Mouse (Mus musculus): ENCODE results near the gene Nell1.
"Not testable (repeated sequence)": the region's sequence is repeated elsewhere in the genome, so short reads cannot be mapped to it uniquely, and the experiment has no call there.

Nell1 gene

DNA sequence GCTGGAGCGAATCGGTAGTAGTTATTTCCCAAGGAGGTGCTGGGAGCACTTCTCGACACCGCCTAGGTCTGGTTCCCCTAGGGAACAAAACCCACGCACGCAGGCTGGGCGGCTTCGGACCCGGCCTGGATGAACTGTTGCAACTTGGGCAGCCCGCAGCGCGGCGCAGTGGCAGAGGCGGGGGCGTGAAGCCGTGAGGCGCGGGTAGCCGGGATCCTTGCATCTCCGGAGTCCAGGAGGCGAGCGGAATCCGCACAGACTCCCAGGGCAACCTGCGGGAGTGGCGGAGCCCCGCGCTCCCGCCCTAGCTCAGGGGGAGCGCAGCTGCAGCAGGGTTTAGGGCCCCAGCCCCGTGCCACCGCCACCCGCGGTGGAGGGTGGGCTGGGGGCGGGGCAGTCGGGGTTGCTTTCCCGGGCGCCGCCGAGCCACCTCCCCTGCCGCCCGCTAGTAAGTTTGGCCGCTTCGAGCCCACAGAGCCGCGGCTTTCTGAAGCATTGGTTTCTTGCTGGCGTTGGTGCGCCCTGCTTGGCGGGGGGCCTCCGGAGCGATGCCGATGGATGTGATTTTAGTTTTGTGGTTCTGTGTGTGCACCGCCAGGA is at the start of gene Nell1:
Gene Nell1, plus strand, starts transcription at position 24 of the 600 bp plus-strand sequence.
- DNase-seq (ENCODE audit: extremely low spot score, low read depth, low spot score) = no peak

DNA sequence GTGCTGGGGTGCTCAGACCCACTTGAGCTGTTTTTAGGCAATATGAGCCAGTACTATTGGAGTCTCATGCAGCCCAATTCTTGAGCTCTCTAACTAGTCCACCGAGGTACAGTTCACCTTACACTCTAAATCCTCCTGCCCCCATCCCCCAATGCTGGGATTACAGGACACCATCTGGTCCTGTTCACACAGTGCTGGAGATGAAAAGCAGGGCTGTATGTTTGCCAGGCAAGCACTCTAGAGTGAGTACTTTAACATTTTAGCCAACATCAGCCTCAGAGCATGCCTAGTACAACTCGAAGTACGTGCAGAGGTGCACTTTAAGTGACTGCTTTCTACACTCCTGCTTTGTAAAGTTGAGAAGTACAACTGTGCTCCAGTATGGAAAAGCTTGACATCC is 46.1 kb upstream of the Nell1 start:
- DNase-seq (ENCODE audit: extremely low spot score, low read depth, low spot score) = no peak

DNA sequence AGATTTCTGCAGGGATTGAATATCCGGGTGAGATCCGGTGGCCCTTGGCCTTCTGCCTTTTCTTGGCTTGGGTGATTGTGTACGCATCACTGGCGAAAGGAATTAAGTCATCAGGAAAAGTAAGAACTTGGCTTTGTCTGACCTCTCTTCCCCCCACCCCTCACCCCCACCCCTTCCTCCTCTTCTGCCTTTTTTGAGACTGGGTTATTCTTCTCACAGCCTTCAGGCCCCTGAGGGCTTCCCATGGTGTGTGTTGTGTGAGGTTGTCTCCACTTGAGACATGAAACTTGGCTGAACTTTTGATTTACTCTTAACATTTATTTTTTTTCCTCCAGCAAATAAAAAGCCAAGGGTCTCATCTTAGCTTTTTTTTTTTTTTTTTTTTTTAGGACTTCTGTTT is 44.7 kb upstream of the Nell1 start:
- DNase-seq (ENCODE audit: extremely low spot score, low read depth, low spot score) = no peak

DNA sequence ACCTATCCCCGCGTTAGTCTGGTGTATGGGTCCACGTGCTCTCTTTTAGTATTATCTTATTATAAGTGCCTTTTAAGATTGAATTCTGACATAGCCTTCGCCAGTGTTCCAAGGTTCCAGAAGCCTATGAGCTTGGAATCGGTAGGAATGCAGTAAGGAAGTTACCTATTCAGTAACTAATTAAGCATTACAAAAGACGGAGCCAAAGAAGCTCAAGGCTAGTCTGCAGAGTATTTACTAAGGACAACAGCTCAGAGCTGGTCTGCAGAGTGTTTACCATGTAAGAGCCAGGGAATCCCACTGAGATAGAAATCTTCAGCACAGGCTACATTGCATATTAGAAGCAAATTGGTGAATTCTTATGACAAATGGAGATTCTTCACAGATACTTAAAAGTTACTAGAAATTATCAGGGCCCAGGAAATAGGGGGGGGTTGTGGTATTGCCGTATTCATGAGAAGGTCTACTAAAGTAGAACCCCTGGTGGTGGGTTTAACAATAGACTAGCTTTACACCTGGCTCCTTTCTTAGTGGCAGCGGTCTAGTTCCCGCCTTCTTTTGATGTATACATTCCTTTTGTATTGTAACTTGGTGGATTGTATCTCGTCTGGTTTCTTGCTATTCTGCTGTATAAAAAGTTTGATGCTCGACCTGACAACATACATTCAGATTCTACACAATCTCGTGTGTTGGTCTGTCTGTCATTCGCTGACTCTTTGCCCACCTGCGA is 41.1 kb upstream of the Nell1 start:
- not testable (repeated sequence) for DNase-seq (ENCODE audit: extremely low spot score, low read depth, low spot score)

DNA sequence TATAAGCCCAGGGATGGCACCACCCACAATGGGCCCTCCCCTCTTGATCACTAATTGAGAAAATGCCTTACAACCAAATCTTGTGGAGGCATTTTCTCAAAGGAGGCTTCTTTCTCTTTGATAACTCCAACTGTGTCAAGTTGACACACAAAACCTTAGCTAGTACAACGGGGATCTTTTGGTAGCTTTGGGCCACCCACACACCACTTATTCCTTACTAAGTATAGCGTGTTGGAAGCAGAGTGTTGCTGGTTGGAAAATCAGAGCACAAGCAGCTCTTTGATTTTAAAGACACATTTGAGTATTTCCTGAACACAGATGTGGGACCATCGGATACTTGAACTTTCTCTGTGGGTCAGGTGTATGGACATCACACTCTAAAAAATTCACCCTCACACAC is 37.8 kb upstream of the Nell1 start:
- DNase-seq (ENCODE audit: extremely low spot score, low read depth, low spot score) = no peak

DNA sequence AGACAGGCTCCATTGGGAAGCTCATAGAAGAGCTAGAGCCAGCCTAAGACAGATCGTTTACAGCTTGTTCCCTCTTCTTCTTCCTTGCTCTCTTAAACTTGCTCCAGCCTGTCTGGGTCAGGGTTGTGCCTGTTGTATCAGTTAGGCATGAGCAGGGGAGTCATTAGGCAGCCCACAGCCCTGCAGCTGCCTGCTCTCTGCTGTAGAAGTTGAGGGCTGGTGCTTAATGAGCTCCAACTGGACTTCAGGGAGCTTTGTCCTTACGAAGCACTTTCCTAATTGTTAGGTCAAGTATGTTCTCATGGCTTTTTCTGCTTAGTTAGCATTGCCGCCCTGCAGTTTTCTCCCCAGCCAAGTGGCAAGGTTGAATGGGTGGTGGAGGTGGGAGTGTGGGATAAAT is 32.6 kb upstream of the Nell1 start:
- DNase-seq (ENCODE audit: extremely low spot score, low read depth, low spot score) = no peak

DNA sequence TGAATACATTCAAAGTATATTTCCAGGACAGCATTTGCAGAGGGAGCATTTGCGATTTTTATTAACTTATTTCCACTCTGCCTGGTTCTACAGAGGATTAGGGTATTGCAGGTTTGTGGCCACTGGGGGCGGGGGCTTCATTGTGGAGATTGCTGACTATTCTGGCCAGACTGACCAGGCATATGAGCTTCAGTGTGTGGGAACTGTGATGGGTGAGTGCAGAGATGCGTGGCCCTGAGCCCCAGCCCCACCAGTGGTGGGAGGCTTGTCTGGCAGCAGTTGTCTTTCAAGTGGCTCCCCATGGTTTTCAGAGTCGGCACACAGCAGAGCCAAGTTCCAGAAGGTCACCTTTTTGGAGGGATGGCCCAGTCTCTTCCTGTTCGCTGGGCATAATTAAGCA is 32.2 kb upstream of the Nell1 start:
- no peak for DNase-seq (ENCODE audit: extremely low spot score, low read depth, low spot score)

DNA sequence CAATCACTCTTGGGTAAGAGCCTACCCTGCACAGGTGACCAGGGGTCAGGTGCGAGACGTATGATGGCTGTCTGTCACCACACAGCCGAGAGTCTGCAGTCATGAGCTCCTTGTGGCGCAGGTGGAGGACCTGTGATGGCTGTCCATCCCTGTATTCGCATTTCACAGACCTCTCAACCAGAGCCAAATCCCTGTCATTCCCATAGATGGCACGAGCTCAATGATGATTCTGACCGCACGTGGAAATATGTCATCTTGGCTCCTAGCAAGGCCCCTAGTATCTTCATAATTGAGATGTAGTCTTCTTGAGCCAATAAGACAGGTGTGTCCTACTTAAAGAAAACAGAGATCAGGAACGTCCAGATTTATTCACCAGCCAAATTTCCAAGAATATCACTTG is 28.0 kb upstream of the Nell1 start:
- no peak for DNase-seq (ENCODE audit: extremely low spot score, low read depth, low spot score)

DNA sequence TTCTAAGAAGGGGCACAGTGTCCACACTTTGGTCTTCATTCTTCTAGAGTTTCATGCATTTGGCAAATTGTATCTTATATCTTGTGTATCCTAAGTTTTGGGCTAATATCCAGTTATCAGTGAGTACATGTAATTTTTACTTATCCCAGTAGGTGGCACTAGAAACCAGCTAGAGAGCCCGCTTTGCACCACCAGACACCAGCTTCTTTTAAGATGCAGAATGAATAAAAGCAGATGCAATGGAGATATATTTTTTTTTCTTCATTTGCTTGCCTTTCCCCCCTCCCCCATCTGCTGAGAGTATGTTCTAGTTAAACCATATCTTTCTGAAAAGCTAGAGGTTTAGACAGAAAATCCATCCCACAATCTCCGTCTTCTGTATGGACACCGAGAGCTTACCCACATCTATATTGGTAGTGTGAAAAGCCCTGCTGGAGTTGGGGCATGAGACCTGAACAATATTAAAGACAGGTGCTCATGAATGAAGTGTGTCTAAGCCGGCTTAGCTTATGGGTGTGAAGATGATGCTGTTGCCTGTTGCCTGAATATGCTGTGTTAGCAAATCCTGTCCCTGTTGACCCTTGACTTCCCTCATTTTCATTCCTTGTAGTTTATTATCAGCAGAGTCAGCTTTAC is 21.0 kb upstream of the Nell1 start:
- no peak for DNase-seq (ENCODE audit: extremely low spot score, low read depth, low spot score)

DNA sequence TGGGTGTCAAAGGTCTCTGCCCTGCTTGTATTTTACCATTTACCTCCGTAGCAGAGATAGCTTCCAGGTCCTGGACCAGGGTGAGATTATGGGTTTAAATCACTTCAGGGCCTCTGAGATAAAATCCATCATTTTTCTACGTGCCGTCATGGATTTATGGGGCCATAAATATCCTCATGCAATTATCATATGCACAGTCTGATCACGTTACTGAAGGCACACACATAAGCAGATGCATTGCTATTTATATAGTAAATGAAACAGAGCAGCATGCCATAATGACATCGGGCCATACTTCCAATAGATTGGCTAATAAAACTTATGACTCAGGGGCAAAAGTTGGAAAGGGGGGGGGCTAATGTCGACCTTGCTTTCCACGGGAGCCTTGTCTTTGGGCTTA is 19.8 kb upstream of the Nell1 start:
- DNase-seq (ENCODE audit: extremely low spot score, low read depth, low spot score) = no peak

DNA sequence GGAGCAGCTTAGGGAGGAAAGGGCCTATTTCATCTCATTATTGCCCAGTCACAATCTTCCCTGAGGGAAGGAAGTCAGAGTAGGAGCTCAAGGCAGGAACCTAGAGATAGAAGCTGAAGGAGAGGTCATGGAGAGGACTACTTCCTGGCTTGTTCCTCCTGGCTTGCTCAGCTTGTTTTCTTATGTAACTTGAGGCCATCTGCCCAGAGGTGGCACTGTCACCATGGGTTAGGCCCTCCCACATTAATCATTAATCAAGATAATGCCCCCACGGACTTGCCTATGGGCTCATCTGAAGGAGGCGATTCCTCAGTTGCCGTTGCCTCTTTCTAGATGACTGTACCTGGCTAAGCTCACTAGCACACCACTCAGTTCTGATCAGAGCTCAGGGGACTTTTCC is 17.5 kb upstream of the Nell1 start:
- no peak for DNase-seq (ENCODE audit: extremely low spot score, low read depth, low spot score)

DNA sequence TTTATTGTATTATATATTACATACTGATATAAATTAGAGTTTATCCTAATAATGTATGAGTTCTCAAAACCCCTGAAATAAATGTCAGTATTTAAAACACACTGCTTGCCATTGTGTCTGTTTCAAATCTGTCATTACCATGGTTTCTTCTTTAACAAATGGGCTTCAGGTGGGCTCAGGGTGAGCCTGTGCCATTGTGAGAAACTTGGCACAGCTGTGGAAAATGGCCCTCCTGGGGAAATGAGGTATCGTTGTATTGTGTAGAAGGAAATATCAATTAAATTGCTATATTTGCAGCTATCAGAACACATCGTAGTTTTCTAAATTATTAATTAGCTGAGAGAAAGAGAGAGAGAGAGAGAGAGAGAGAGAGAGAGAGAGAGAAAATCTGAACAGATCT is 10.9 kb upstream of the Nell1 start:
- DNase-seq (ENCODE audit: extremely low spot score, low read depth, low spot score) = no peak

DNA sequence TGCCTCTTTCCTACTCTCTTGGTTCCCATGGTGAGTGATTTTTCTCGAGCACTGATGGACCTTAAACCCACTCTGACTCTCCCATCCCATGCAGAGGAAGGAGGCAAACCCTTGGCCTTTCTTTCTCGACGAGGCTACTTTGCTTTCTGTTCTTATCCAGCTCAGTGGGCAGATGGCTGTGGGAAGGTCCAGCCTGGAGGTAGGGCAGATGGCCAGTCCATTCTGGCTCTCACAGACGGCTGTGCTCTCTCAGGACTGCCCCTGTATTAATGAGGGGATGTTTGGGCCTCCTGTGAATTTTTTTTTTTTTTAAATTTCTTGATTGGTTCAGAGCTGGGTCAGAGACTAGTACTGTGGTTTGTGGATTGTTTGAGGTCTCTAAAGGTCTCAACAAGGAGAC is 5.1 kb upstream of the Nell1 start:
- DNase-seq (ENCODE audit: extremely low spot score, low read depth, low spot score) = no peak

DNA sequence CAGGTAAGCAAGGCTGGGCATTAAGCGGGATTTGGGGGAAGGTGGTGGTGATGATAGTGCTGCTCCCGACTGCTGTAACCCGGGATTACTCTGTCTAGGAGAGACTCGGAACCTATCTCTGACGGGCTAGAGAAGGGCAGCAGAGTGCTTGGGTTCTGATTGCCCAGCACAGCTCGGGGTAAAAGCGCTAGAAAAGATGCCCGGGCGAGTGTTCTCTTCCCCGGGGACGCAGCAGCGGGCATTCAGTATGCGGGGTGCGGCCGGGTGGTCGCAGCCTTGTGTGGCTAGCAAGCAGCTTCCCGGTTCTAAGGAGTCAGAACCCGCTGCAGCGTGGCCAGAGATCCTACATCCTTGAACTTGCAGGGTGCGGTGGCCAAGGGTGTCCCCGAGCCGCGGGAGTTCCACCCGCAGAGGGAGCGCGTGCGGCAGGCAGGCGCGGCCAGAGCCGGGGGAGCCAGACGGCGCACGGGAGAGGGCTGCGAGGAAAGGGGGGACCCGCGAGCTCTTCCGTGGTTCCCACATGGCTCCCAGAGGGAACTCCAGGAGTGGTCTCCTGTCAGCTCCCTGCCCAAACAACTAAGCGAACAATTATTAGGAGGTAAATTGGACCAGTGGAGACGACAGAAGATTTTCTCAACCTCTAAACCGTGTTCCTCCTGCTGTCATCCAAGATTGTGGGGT is 917 bp downstream of the Nell1 start:
- DNase-seq (ENCODE audit: extremely low spot score, low read depth, low spot score) = no peak

DNA sequence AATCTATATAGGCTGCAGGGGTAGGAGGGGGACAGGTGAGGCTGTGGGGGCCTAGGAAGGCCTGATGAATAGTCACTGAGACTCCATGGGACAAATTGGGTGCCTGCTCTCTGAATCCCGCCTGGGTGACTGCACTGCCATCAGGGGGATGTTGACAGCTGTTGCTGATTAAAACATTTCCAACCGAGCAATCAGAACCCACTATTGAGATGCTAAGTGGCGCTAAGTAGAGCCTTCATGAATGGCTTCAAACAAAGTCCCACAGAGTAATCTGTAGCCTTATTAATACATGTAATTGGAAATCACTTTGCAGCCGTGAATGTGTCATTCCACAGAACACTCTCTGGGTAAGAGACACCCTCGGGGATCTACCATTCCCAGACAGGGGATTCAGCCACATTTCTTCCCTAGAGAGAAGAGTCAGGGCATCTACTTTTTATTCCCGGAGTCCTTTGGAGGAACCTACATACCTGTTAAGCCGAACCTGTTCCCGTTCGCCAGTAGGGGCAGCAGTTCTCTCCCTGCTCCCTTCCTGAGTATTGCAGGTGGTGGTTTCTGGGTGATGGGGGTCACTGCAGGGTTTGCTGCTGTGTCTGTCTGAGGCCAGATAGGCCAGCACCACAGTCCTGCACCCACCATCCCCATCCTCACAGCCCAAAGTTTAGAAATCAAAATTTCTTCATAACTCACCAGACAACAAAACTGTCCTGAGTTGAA is 7.0 kb downstream of the Nell1 start:
- DNase-seq (ENCODE audit: extremely low spot score, low read depth, low spot score) = no peak

DNA sequence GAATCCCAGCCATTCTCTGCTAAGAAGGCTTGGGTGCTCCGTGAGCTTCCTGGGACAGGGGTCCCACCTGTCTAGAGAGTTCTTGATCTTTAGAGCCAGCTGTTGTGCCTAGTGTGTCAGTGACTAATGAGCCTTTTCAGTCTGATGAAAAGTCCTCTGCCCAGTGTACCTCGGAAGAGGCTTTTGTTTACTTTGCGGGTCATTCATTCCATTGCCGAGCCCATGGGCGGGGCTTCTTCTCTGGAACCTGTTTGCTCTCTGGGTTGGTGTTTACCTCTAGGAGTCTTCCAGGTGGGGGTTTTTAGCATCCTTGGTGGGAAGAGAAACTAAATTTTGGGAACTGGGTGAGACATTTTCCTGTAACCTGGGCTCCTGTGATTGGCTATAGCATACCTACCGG is 10.0 kb downstream of the Nell1 start:
- no peak for DNase-seq (ENCODE audit: extremely low spot score, low read depth, low spot score)

DNA sequence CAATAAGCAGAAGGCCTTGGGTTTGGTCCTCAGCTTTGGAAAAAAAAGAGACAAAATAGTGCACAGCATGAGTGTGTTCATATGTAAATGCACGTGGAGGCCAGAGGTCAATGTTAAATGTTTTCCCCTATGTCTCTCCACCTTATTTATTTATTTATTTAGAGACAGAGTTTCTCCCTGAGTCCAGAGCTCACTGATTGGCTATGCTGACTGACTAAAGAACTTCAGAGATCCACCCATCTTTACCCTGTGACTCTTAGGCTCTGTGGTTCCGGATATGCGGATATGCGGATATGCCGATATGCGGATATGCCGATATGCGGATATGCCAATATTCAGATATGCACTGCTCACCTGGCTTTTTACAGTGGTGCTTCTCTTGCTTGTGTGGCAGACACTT is 11.3 kb downstream of the Nell1 start:
- DNase-seq (ENCODE audit: extremely low spot score, low read depth, low spot score) = no peak

DNA sequence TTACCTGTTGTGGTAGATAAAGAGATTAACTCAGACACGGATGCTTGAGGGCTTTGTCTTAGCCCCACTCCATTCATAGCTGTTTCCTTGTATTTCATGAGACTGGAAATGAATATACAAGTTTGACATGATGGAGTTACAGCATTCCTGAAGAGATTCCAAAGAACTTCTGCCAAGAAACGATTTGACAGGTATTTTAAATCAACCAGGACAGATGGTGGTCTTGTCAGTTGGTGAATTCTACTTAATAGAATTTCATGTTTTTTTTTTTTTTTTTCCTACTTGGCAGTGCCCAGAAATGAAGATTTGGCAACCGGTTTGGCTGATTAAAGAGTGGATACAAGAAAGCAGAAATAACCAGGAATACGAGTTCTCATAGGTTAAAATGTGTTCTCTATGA is 24.7 kb downstream of the Nell1 start:
- DNase-seq (ENCODE audit: extremely low spot score, low read depth, low spot score) = no peak

DNA sequence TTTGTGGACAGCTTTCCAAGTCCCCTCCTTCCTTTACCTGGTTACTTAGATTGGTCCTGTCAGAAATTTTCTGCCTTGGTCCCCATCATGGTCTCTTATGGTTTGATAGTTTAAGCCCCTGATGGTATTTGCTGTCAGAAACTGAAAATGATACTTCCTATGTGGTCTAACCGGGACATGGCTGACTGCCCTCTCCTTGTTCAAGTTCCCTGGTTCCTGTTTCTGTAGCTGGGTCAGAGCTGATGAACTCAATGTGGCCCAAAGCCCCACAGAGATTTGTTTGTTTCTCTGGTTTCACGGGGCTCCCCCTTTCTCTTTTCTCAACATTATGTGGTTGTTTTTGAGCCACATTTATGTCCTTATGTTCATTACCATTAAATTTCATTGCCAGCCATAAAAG is 30.6 kb downstream of the Nell1 start:
- peak; percentile 49 for DNase-seq (ENCODE audit: extremely low spot score, low read depth, low spot score)

DNA sequence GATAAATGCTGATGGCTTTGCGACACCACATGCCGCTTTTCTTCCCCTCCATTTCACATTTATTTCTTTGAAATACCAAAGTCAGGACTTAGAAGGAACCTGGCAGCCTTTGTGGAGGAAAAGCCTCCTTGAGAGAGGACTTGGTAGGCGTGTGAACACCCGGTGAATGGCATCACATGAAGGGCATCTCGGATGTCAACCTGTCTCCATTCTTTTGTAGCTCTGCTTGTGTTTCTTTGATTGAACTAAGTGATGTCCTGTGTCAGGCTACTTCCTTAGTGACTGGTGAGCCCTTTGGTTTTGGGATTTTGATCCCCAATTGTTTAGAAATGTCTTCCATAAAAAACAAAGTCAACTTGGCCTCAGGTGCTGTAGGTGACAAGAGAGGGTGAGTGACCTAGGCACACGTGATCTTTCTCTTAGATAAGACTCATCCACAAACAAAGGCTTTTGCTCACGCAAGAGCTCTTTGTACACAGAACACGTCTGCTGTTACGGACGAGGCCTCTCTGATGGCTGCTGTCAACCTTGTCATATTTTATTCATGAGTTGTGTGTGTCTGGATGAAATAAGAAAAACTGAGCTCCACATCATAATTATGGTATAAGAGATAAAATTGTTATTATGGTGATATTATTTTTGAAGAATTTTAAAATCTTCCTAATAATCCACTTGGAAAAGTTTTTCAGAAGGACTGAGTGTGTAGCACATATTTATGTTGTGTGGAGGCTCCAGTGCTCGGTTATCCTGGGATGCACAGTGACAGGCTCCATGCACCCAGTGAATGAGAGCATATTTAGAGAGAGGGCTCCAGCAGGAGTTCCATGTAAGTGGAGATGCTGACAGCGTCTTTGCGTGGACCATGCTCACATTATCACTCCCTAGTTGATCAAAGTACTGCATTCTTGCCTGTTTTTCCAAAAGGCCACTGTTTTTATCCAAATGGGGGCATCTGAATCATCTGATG is 60.8 kb downstream of the Nell1 start:
- no peak for DNase-seq (ENCODE audit: extremely low spot score, low read depth, low spot score)
